Mouse (Mus musculus): ENCODE measurements around the gene Fndc9.

The Fndc9 gene

GRCm38 (mm10) chr11:46235334-46235733 is at the start of gene Fndc9:
Gene Fndc9 (plus strand): TSS chr11:46235531.
- peak; percentile 76 for ATAC-seq (ENCODE audit: low TSS enrichment)

DNA sequence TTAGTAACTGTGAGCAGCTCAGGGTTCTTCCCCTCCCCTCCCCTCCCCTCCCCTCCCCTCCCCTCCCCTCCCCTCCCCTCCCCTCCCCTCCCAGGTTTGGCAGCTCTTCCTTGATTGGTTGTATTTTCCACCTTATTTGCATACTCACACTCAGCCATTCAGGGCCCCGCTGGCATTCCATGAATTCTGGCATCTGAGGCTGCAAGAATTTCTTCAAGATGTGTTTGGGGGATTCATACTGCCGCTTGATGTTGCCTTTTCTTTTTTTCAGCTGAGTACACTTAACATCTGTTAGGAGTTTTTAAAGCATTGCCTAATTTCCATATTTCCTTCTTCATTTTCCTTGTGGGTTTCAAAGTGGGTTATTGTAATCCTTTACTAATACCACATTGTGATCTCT is 47.0 kb upstream of the Fndc9 start:
- ATAC-seq (ENCODE audit: low TSS enrichment): peak; percentile 48

GRCm38 (mm10) chr11:46194175-46194574 is 41.2 kb upstream of the Fndc9 start:
- no peak for ATAC-seq (ENCODE audit: low TSS enrichment)

DNA sequence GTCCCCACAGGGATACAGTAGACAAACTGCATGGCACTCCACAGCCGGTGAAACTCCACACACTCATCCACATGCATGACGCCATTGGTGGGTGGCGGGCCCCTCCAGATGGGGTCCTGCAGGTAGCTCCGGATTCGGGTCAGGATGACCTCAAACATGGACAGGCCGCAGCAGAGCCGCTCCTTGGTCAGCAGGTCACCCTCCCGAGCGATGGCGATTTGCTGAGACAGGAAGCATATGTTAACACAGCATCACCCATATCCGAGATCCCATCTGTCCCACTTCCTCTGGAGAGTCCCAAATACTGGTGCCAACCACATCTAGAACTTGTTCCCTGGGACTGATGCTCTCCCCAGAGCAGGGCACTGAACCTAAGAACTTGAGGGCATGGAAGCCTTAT is 34.7 kb upstream of the Fndc9 start:
- ATAC-seq (ENCODE audit: low TSS enrichment): no peak

DNA sequence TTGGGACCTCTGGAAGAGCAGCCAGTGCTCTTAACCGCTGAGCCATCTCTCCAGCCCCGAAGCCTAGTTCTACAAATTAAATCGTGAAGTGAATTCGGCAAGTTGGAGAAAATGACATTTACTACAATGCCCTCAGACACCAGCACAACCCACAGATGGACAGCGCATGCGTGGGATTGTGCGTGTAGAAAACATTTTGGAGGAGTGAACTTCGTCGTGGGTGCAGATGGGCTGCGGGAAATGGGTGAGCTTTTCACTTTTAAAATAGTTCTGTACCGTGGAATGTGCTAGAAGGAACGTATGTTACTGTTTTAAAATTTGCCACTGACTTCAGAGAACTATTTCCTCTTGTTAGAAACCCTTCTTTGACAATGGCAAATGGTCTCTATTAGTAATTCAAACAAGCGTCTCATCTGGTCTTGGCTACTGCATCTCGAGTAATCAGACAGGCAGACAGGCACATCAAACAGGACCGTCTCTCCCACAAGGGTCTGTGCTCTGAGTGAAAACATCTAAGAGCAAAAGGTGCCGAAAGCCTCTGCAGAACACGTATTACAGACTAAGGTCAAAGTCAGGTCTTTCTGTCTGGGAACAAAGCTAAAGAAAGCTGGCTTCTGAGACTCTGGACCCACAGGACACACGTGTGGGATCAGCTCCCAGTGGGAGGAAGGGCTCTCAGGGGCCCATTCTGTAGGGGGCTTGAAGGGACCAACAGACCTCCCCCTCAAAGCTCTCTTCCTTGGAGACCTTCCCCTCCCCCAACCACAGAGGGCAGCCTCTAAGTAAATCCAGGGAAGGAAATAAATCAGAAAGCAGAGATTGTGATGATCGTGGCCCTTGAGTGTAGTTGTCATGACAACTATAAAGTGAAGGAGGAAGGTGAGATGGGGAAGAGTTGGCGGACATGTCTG is 33.4 kb upstream of the Fndc9 start:
- ATAC-seq (ENCODE audit: low TSS enrichment): peak; percentile 61

DNA sequence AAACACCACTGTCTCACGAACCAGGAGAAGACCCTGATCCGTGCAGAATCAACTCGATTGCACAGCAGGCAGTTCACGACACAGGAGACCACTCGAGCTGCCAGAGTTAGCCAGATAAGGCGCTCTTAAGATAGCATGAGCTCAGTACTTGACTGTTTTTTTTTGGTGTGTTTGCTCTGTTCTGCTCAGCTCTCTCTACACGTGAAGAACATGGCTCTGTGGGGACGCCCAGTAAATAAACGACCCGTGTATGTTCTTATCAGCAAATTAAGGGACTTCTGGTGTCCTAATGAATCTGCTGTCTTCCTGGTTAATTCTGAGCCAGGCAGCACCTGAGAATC is 32.8 kb upstream of the Fndc9 start:
- ATAC-seq (ENCODE audit: low TSS enrichment): no peak; the same call in 1 of the 2 replicates

GRCm38 (mm10) chr11:46204841-46205240 is 30.5 kb upstream of the Fndc9 start:
- no peak for ATAC-seq (ENCODE audit: low TSS enrichment)

GRCm38 (mm10) chr11:46205639-46206409 is 29.5 kb upstream of the Fndc9 start:
- ATAC-seq (ENCODE audit: low TSS enrichment): peak; percentile 56

- 0 out of 2 replicates have a peak, but pooled peaks have one; percentile 18 for ATAC-seq (ENCODE audit: low TSS enrichment)
These were observed 25.4 kb upstream of the Fndc9 start for GRCm38 (mm10) chr11:46209884-46210283.

DNA sequence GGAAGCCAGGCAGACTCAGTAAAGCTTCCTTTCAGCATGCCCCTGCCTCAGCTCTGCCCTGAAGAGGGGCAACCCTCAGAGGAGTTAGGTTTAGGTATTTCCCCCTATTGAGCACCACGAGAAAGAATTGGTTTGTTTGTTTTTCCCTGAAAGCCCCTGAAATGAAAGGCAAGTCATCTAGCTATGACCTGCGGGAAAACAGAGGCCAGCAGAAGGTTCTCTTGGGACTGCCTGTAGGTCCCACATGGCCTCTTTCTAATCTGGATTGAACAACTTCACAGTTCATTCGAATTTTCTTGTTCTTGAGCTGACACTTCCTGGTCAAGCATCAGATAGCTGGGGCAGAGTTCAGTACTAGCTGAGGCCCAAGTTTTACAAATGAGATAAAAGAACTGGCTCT is 23.5 kb upstream of the Fndc9 start:
- ATAC-seq (ENCODE audit: low TSS enrichment): no peak

- no peak for ATAC-seq (ENCODE audit: low TSS enrichment)
These were observed 21.5 kb upstream of the Fndc9 start for GRCm38 (mm10) chr11:46213844-46214243.

DNA sequence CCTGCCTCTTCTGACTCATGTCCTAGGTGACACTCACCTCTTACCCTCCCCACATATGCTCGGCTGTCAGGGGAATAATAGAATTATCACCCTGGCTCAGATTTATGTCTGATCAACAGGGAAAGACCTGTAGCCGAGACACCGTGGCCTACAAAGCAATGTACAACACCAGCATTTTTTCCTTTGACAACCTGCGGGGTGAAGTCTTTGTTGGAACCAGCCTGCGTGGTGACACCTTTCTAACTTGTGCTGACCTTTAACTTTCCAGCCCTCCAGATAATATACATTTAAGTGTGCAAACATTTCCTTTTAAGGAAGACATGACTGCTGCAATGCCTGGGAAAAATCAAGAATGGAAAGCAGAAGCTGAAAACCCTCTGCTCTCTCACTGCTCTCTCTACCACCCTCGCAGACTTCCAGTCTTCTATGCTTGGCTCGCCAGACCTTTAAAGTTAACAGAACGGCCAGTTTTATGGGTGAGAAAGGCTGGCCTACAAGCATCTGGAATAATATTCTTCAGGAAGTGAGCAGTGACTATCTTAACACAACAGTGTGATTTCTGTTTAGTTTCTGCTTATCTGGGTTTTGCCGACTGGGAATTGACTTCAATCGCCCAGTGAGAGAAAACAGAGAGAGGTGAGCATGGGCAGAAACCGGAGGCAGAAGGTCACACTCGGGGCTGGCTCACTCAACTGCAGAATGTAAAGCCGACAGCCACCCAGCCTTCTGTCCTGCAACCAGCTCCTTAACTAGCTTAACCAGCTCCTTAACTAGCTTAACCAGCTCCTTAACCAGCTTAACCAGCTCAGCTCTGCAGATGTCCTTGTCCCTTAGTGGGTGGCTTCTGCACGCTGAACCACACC is 20.7 kb upstream of the Fndc9 start:
- ATAC-seq (ENCODE audit: low TSS enrichment): no peak

GRCm38 (mm10) chr11:46215354-46215753 is 20.0 kb upstream of the Fndc9 start:
- peak; percentile 62 for ATAC-seq (ENCODE audit: low TSS enrichment)

GRCm38 (mm10) chr11:46216669-46217068 is 18.7 kb upstream of the Fndc9 start:
- ATAC-seq (ENCODE audit: low TSS enrichment): no peak

- no peak for ATAC-seq (ENCODE audit: low TSS enrichment)
These were observed 17.6 kb upstream of the Fndc9 start for GRCm38 (mm10) chr11:46217686-46218085.

DNA sequence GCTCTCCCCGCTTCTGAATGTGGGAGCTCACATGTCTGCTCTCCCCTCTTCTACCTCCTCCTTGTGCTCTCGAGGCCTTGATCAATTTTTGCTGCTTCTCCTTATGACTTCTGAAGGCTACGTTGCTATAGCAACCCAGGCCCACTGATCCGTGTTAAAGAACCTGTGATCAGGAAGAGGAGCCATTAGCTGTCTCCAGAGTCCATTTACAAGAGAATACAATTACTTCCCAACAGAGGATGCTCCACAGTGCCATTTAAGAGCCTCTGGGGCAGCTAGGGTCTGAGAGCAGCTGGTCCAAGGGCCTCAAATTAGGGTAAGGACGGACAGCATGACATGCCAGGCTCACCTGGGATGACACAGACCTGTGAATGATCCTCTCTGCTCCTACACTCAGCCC is 16.7 kb upstream of the Fndc9 start:
- ATAC-seq (ENCODE audit: low TSS enrichment): no peak

GRCm38 (mm10) chr11:46219380-46219779 is 16.0 kb upstream of the Fndc9 start:
- ATAC-seq (ENCODE audit: low TSS enrichment): peak; percentile 24

- no peak for ATAC-seq (ENCODE audit: low TSS enrichment)
These were observed 15.1 kb upstream of the Fndc9 start for GRCm38 (mm10) chr11:46220211-46220610.

- no peak for ATAC-seq (ENCODE audit: low TSS enrichment)
These were observed 11.8 kb upstream of the Fndc9 start for GRCm38 (mm10) chr11:46223575-46223974.

DNA sequence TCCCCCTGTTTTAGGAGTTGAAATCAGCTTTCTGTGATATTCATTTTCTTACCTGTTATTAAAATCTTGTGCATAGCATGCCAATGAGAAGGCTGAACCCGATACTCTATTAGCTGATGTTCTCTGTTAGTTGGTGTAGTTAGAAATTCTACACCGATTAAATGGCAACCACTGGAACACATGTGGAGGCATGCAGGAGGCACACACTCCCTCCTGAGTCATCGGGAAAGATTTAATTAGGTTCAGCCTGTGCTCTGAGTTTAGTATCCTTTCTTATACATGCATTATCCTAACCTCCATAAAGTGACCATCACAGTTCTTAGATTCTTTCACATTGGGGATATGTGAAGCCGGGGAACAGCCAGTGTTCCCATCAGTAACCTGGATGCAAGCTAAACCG is 10.0 kb upstream of the Fndc9 start:
- 0 out of 2 replicates have a peak, but pooled peaks have one; percentile 1 for ATAC-seq (ENCODE audit: low TSS enrichment)

DNA sequence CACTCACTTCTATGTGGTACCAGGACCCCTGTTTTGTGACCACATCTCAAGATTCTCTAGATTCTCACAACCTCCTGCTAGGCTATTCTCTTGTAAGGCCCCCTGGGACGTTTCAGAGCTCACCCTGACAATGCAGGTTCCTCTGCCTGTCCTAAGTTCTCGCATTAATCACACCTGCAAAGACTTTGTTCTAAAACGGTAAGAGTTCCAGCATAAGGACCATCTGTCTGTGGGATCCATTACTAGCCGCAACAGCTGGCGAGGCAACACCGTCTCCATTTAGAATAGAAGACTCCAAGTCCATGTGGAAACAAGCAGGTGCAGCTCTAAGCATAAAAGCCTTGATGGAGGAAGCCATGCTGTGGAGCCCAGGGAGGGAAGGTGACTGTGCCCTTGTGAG is 5.1 kb upstream of the Fndc9 start:
- no peak for ATAC-seq (ENCODE audit: low TSS enrichment)

- ATAC-seq (ENCODE audit: low TSS enrichment): no peak
These were observed 2.5 kb upstream of the Fndc9 start for GRCm38 (mm10) chr11:46232803-46233202.

Measured in frontal cortex, adult (tissue).